Mouse (Mus musculus) embryonic facial prominence, embryonic 10.5 days (tissue): ENCODE results near the gene Cybrd1. TPM values are rescaled to one million over a fixed set of nuclear protein-coding genes. Genes with fewer than 3 reads are reported as not detected.

Experiments used
- DNase-seq: peaks from one replicate; pipeline ENCODE4 v3.0.0-alpha.2; 2017; ENCODE audit warnings: low spot score
- H3K27ac ChIP-seq: fragments of 300-500 bp; sonication (generic); replicated peaks from 2 replicates; pipeline ENCODE4 v1.5.1; 2016; ENCODE audit warnings: mild to moderate bottlenecking
- H3K27me3 ChIP-seq: fragments of 300-500 bp; sonication (generic); replicated peaks from 2 replicates; pipeline ENCODE4 v1.6.1; 2016; ENCODE audit warnings: low read depth, mild to moderate bottlenecking; ENCODE audit not compliant: poor library complexity, severe bottlenecking
- H3K36me3 ChIP-seq: fragments of 300-500 bp; sonication (generic); replicated peaks from 2 replicates; pipeline ENCODE4 v1.6.1; 2016; ENCODE audit warnings: mild to moderate bottlenecking, moderate library complexity
- H3K4me1 ChIP-seq: fragments of 300-500 bp; sonication (generic); 2 replicates; pipeline ENCODE4 v1.6.1; 2016
- H3K4me3 ChIP-seq: fragments of 300-500 bp; sonication (generic); 2 replicates; pipeline ENCODE4 v1.5.1; 2016; ENCODE audit warnings: mild to moderate bottlenecking, moderate library complexity
- H3K9me3 ChIP-seq: fragments of 300-500 bp; sonication (generic); 2 replicates; pipeline ENCODE4 v1.6.1; 2016; ENCODE audit warnings: mild to moderate bottlenecking
- WGBS: fragments of 180-500 bp; shearing (Covaris S2); methylation state at CpG from one replicate; pipeline ENCODE4 v1.1.7; 2016; 5-methylcytosine and 5-hydroxymethylcytosine counted together
- polyA plus RNA-seq: library from polyadenylated mRNA; unstranded; fragments of >200 nt; fragmentation: Nextera tagmentation; extraction: Ambion mirVana; gene quantifications from 2 replicates; pipeline ENCODE4 v1.2.1, GENCODE M21; 2016

The Cybrd1 gene
- polyA plus RNA-seq, 1 experiment from 2014 or later = 0.83 TPM

- no peak overlapping the region for H3K4me3 ChIP-seq
Measured at GRCm38 (mm10) chr2:71160307-71160861, 42.7 kb downstream of the Cybrd1 start.

GRCm38 (mm10) chr2:71161558-71161957 lies 43.8 kb downstream of the Cybrd1 start:
- Histone ChIP-seq H3K36me3 (no peaks in the 10 kb centered on the region), H3K27ac (no peak overlapping the region), H3K4me3 (no peak overlapping the region), H3K4me1 (peaks cover 14% of the 10 kb centered on the region), H3K27me3 (no peaks in the 10 kb centered on the region), H3K9me3 (no peaks in the 10 kb centered on the region)
- no peak for DNase-seq
- WGBS = 84% methylated on average over 7 of the region's 7 CpGs

More at GRCm38 (mm10) chr2:71160307-71160861, 42.7 kb downstream of the Cybrd1 start:
- H3K27me3 ChIP-seq = no peaks in the 10 kb centered on the region
- no peaks in the 10 kb centered on the region for H3K9me3 ChIP-seq
- 81% methylated on average over 11 of the region's 11 CpGs for WGBS
- H3K36me3 ChIP-seq = no peaks in the 10 kb centered on the region
- H3K27ac ChIP-seq = no peak overlapping the region
- DNase-seq = no peak
- H3K4me1 ChIP-seq = peaks cover 14% of the 10 kb centered on the region

GRCm38 (mm10) chr2:71162831-71163621 lies 45.3 kb downstream of the Cybrd1 start:
- DNase-seq = no peak
- Histone ChIP-seq H3K4me3 (no peak overlapping the region), H3K27me3 (no peaks in the 10 kb centered on the region), H3K36me3 (no peaks in the 10 kb centered on the region), H3K27ac (no peak overlapping the region), H3K9me3 (no peaks in the 10 kb centered on the region), H3K4me1 (peaks cover 14% of the 10 kb centered on the region)
- WGBS = 81% methylated on average over 25 of the region's 25 CpGs

GRCm38 (mm10) chr2:71167211-71167610 lies 49.5 kb downstream of the Cybrd1 start:
- Histone ChIP-seq H3K27me3 (no peaks in the 10 kb centered on the region), H3K27ac (no peak overlapping the region), H3K4me1 (peaks cover 9% of the 10 kb centered on the region), H3K9me3 (no peaks in the 10 kb centered on the region), H3K4me3 (no peak overlapping the region), H3K36me3 (no peaks in the 10 kb centered on the region)
- 75% methylated on average over 4 of the region's 4 CpGs for WGBS
- no peak for DNase-seq

- Histone ChIP-seq H3K4me1 (peaks cover 4% of the 10 kb centered on the region), H3K36me3 (no peaks in the 10 kb centered on the region), H3K27me3 (no peaks in the 10 kb centered on the region), H3K4me3 (no peak overlapping the region), H3K27ac (no peak overlapping the region), H3K9me3 (no peaks in the 10 kb centered on the region)
- DNase-seq = no peak
- 76% methylated on average over 10 of the region's 10 CpGs for WGBS
Measured at GRCm38 (mm10) chr2:71168461-71169021, 50.8 kb downstream of the Cybrd1 start.

GRCm38 (mm10) chr2:71173031-71173430 lies 55.3 kb downstream of the Cybrd1 start:
- H3K36me3 ChIP-seq = no peaks in the 10 kb centered on the region
- H3K4me3 ChIP-seq = no peak overlapping the region
- 70% methylated on average over 3 of the region's 3 CpGs for WGBS
- no peaks in the 10 kb centered on the region for H3K27me3 ChIP-seq
- H3K9me3 ChIP-seq = no peaks in the 10 kb centered on the region
- H3K4me1 ChIP-seq = peaks cover 4% of the 10 kb centered on the region
- no peak for DNase-seq
- H3K27ac ChIP-seq = peak overlapping the region; percentile 48; the same call in 1 of the 2 replicates

GRCm38 (mm10) chr2:71176329-71177249 lies 58.9 kb downstream of the Cybrd1 start:
- DNase-seq = no peak
- Histone ChIP-seq H3K4me3 (no peak overlapping the region), H3K36me3 (no peaks in the 10 kb centered on the region), H3K4me1 (peaks cover 18% of the 10 kb centered on the region), H3K27me3 (no peaks in the 10 kb centered on the region), H3K27ac (no peak overlapping the region), H3K9me3 (no peaks in the 10 kb centered on the region)
- 74% methylated on average over 9 of the region's 9 CpGs for WGBS

- no peak overlapping the region for H3K27ac ChIP-seq
- H3K4me1 ChIP-seq = peaks cover 18% of the 10 kb centered on the region
- no peaks in the 10 kb centered on the region for H3K27me3 ChIP-seq
- 77% methylated on average over 1 of the region's 1 CpGs for WGBS
- H3K36me3 ChIP-seq = no peaks in the 10 kb centered on the region
- DNase-seq = no peak
- no peak overlapping the region for H3K4me3 ChIP-seq
- H3K9me3 ChIP-seq = no peaks in the 10 kb centered on the region
Measured at GRCm38 (mm10) chr2:71177250-71177615, 59.5 kb downstream of the Cybrd1 start.

GRCm38 (mm10) chr2:71177760-71178159 lies 60.0 kb downstream of the Cybrd1 start:
- peaks cover 18% of the 10 kb centered on the region for H3K4me1 ChIP-seq
- H3K4me3 ChIP-seq = no peak overlapping the region
- 88% methylated on average over 1 of the region's 1 CpGs for WGBS
- no peak overlapping the region for H3K27ac ChIP-seq
- H3K9me3 ChIP-seq = no peaks in the 10 kb centered on the region
- DNase-seq = no peak
- H3K36me3 ChIP-seq = no peaks in the 10 kb centered on the region
- no peaks in the 10 kb centered on the region for H3K27me3 ChIP-seq

GRCm38 (mm10) chr2:71179716-71180115 lies 62.0 kb downstream of the Cybrd1 start:
- H3K4me3 ChIP-seq = no peak overlapping the region
- H3K36me3 ChIP-seq = no peaks in the 10 kb centered on the region
- no peak for DNase-seq
- H3K4me1 ChIP-seq = peaks cover 13% of the 10 kb centered on the region
- H3K9me3 ChIP-seq = no peaks in the 10 kb centered on the region
- H3K27ac ChIP-seq = no peak overlapping the region; the same call in 1 of the 2 replicates
- no peaks in the 10 kb centered on the region for H3K27me3 ChIP-seq
- 91% methylated on average over 10 of the region's 10 CpGs for WGBS

- H3K27ac ChIP-seq = no peak overlapping the region; the same call in 1 of the 2 replicates
- no peaks in the 10 kb centered on the region for H3K36me3 ChIP-seq
- no peaks in the 10 kb centered on the region for H3K9me3 ChIP-seq
- no peak overlapping the region for H3K4me3 ChIP-seq
- H3K27me3 ChIP-seq = no peaks in the 10 kb centered on the region
- 62% methylated on average over 8 of the region's 8 CpGs for WGBS
- H3K4me1 ChIP-seq = peaks cover 13% of the 10 kb centered on the region
- DNase-seq = peak; percentile 43
Measured at GRCm38 (mm10) chr2:71180566-71181217, 63.0 kb downstream of the Cybrd1 start.

- no peaks in the 10 kb centered on the region for H3K9me3 ChIP-seq
- no peak overlapping the region for H3K4me3 ChIP-seq
- H3K27me3 ChIP-seq = peaks cover 5% of the 10 kb centered on the region; the same call in 1 of the 2 replicates
- H3K36me3 ChIP-seq = no peaks in the 10 kb centered on the region
- H3K4me1 ChIP-seq = peaks cover 17% of the 10 kb centered on the region
- H3K27ac ChIP-seq = no peak overlapping the region
- WGBS = 73% methylated on average over 3 of the region's 3 CpGs
- DNase-seq = no peak
Measured at GRCm38 (mm10) chr2:71187950-71188349, 70.2 kb downstream of the Cybrd1 start.
